Mouse (Mus musculus) embryonic facial prominence, embryonic 11.5 days (tissue): ENCODE measurements around the gene Mpdz. TPM values are rescaled to one million over a fixed set of nuclear protein-coding genes. Genes with fewer than 3 reads are reported as not detected.

ENCODE experiments used
- ATAC-seq: fragments of 200-750 bp; cut with Nextera tagmentation; replicated peaks from 2 replicates; pipeline ENCODE4 v1.8.0; 2017; ENCODE audit warnings: low read depth; ENCODE audit not compliant: insufficient number of reproducible peaks, low FRiP score, low TSS enrichment
- DNase-seq: peaks from one replicate; pipeline ENCODE4 v3.0.0-alpha.2; 2015; ENCODE audit warnings: low spot score
- H3K27ac ChIP-seq: fragments of 300-500 bp; sonication (generic); replicated peaks from 2 replicates; pipeline ENCODE4 v1.5.1; 2014; ENCODE audit warnings: mild to moderate bottlenecking, low read depth, low read length, control low read depth
- H3K27me3 ChIP-seq: fragments of 300-500 bp; sonication (generic); 2 replicates; pipeline ENCODE4 v1.6.1; 2014; ENCODE audit warnings: mild to moderate bottlenecking, low read length, moderate library complexity, mixed read lengths; ENCODE audit not compliant: control insufficient read depth, insufficient read depth
- H3K36me3 ChIP-seq: fragments of 300-500 bp; sonication (generic); replicated peaks from 2 replicates; pipeline ENCODE4 v1.6.1; 2014; ENCODE audit warnings: low read depth, mild to moderate bottlenecking, low read length, moderate library complexity, mixed read lengths; ENCODE audit not compliant: control insufficient read depth, insufficient read depth
- H3K4me1 ChIP-seq: fragments of 300-500 bp; sonication (generic); 2 replicates; pipeline ENCODE4 v1.6.1; 2014; ENCODE audit warnings: low read length, mixed read lengths; ENCODE audit not compliant: control insufficient read depth, insufficient read depth
- H3K4me2 ChIP-seq: fragments of 300-500 bp; sonication (generic); 2 replicates; pipeline ENCODE4 v1.6.1; 2014; ENCODE audit warnings: low read depth, mild to moderate bottlenecking, control low read depth, low read length, moderate library complexity
- H3K4me3 ChIP-seq: fragments of 300-500 bp; sonication (generic); 2 replicates; pipeline ENCODE4 v1.5.1; 2014; ENCODE audit warnings: low read depth, low read length, control low read depth
- H3K9ac ChIP-seq: fragments of 300-500 bp; sonication (generic); replicated peaks from 2 replicates; pipeline ENCODE4 v1.6.1; 2014; ENCODE audit warnings: mild to moderate bottlenecking, control low read depth, low read length
- H3K9me3 ChIP-seq: fragments of 300-500 bp; sonication (generic); replicated peaks from 2 replicates; pipeline ENCODE4 v1.6.1; 2016; ENCODE audit warnings: mild to moderate bottlenecking, low read length, inconsistent platforms, mixed read lengths; ENCODE audit not compliant: control insufficient read depth
- WGBS: fragments of 180-500 bp; shearing (Covaris S2); extraction: QIAGEN DNeasy Blood & Tissue Kit; methylation state at CpG from one replicate; pipeline ENCODE4 v1.1.7; 2014; 5-methylcytosine and 5-hydroxymethylcytosine counted together
- polyA plus RNA-seq: library from polyadenylated mRNA; unstranded; fragments of >200 nt; fragmentation: Nextera tagmentation; extraction: Ambion mirVana; gene quantifications from 2 replicates; pipeline ENCODE4 v1.2.1, GENCODE M21; 2014

Mpdz gene
- polyA plus RNA-seq, 1 experiment from 2014 or later: 36.8 TPM

- H3K27me3 ChIP-seq: no peaks in the 10 kb centered on the region
- H3K4me3 ChIP-seq: no peak overlapping the region
- no peak overlapping the region for H3K9ac ChIP-seq
- no peak for DNase-seq
- no peaks in the 10 kb centered on the region for H3K36me3 ChIP-seq
- no peaks in the 10 kb centered on the region for H3K9me3 ChIP-seq
- no peak overlapping the region for H3K27ac ChIP-seq
- no peak overlapping the region for H3K4me2 ChIP-seq
- H3K4me1 ChIP-seq: no peaks in the 10 kb centered on the region
- 86% methylated on average over 1 of the region's 1 CpGs for WGBS
- ATAC-seq: no peak
Observed at GRCm38 (mm10) chr4:81423556-81423955, 19.1 kb downstream of the Mpdz start.

GRCm38 (mm10) chr4:81421621-81422020, 21.0 kb downstream of the Mpdz start:
- H3K9me3 ChIP-seq: no peaks in the 10 kb centered on the region
- no peak for ATAC-seq
- 76% methylated on average over 2 of the region's 2 CpGs for WGBS
- H3K9ac ChIP-seq: no peak overlapping the region
- no peak for DNase-seq
- no peaks in the 10 kb centered on the region; the same call in 1 of the 2 replicates for H3K36me3 ChIP-seq
- no peaks in the 10 kb centered on the region for H3K27me3 ChIP-seq
- no peak overlapping the region for H3K4me2 ChIP-seq
- H3K27ac ChIP-seq: no peak overlapping the region
- no peaks in the 10 kb centered on the region for H3K4me1 ChIP-seq
- H3K4me3 ChIP-seq: no peak overlapping the region

GRCm38 (mm10) chr4:81415324-81416026, 27.1 kb downstream of the Mpdz start:
- H3K27me3 ChIP-seq: no peaks in the 10 kb centered on the region
- no peak overlapping the region for H3K27ac ChIP-seq
- DNase-seq: no peak
- 73% methylated on average over 10 of the region's 10 CpGs for WGBS
- H3K4me3 ChIP-seq: no peak overlapping the region
- H3K9ac ChIP-seq: no peak overlapping the region
- H3K9me3 ChIP-seq: no peaks in the 10 kb centered on the region
- ATAC-seq: no peak
- no peaks in the 10 kb centered on the region; the same call in 1 of the 2 replicates for H3K36me3 ChIP-seq
- H3K4me1 ChIP-seq: no peaks in the 10 kb centered on the region
- no peak overlapping the region for H3K4me2 ChIP-seq

- no peak overlapping the region for H3K9ac ChIP-seq
- no peak for ATAC-seq
- 87% methylated on average over 8 of the region's 8 CpGs for WGBS
Observed at GRCm38 (mm10) chr4:81414684-81415323, 27.8 kb downstream of the Mpdz start.

GRCm38 (mm10) chr4:81396883-81397282, 45.7 kb downstream of the Mpdz start:
- H3K4me2 ChIP-seq: no peak overlapping the region
- H3K27ac ChIP-seq: no peak overlapping the region
- H3K4me3 ChIP-seq: no peak overlapping the region
- H3K27me3 ChIP-seq: no peaks in the 10 kb centered on the region
- no peaks in the 10 kb centered on the region for H3K36me3 ChIP-seq
- no peak overlapping the region for H3K9ac ChIP-seq
- no peak for ATAC-seq
- no peaks in the 10 kb centered on the region for H3K4me1 ChIP-seq
- 80% methylated on average over 6 of the region's 6 CpGs for WGBS
- no peak for DNase-seq
- H3K9me3 ChIP-seq: no peaks in the 10 kb centered on the region

More at GRCm38 (mm10) chr4:81414684-81415323, 27.8 kb downstream of the Mpdz start:
- Histone ChIP-seq H3K9me3 (no peaks in the 10 kb centered on the region), H3K27ac (no peak overlapping the region), H3K36me3 (no peaks in the 10 kb centered on the region; the same call in 1 of the 2 replicates), H3K4me2 (no peak overlapping the region), H3K4me1 (no peaks in the 10 kb centered on the region), H3K4me3 (no peak overlapping the region), H3K27me3 (no peaks in the 10 kb centered on the region)
- no peak for DNase-seq

- 90% methylated on average over 3 of the region's 3 CpGs for WGBS
Observed at GRCm38 (mm10) chr4:81392869-81393268, 49.7 kb downstream of the Mpdz start.

GRCm38 (mm10) chr4:81389263-81389662, 53.4 kb downstream of the Mpdz start:
- no peaks in the 10 kb centered on the region for H3K27me3 ChIP-seq
- no peak overlapping the region for H3K4me2 ChIP-seq
- ATAC-seq (no peak), DNase-seq (no peak)
- no peak overlapping the region for H3K4me3 ChIP-seq
- no peak overlapping the region for H3K27ac ChIP-seq
- no peaks in the 10 kb centered on the region for H3K9me3 ChIP-seq
- H3K36me3 ChIP-seq: no peaks in the 10 kb centered on the region
- no peak overlapping the region for H3K9ac ChIP-seq
- H3K4me1 ChIP-seq: no peaks in the 10 kb centered on the region

More at GRCm38 (mm10) chr4:81392869-81393268, 49.7 kb downstream of the Mpdz start:
- H3K4me1 ChIP-seq: no peaks in the 10 kb centered on the region
- H3K27ac ChIP-seq: no peak overlapping the region
- H3K9ac ChIP-seq: no peak overlapping the region
- H3K36me3 ChIP-seq: no peaks in the 10 kb centered on the region
- no peaks in the 10 kb centered on the region for H3K9me3 ChIP-seq
- ATAC-seq (no peak), DNase-seq (no peak)
- no peak overlapping the region for H3K4me3 ChIP-seq
- no peaks in the 10 kb centered on the region for H3K27me3 ChIP-seq
- no peak overlapping the region for H3K4me2 ChIP-seq

- Histone ChIP-seq H3K4me3 (no peak overlapping the region), H3K36me3 (no peaks in the 10 kb centered on the region), H3K4me1 (no peaks in the 10 kb centered on the region), H3K4me2 (no peak overlapping the region), H3K9me3 (no peaks in the 10 kb centered on the region), H3K9ac (no peak overlapping the region), H3K27ac (no peak overlapping the region), H3K27me3 (no peaks in the 10 kb centered on the region)
- 81% methylated on average over 2 of the region's 2 CpGs for WGBS
- ATAC-seq: no peak
- DNase-seq: no peak
Observed at GRCm38 (mm10) chr4:81387644-81388043, 55.0 kb downstream of the Mpdz start.
